Mouse (Mus musculus): ENCODE results near the gene Scmh1. TPM values are rescaled to one million over a fixed set of nuclear protein-coding genes. Genes with fewer than 3 reads are reported as not detected.

Scmh1 gene
- polyA plus RNA-seq, 1 experiment from 2014 or later, result 36.8 TPM

- Histone ChIP-seq H3K27me3 (ENCODE audit: low read depth, poor library complexity, severe bottlenecking) (peaks cover 7% of the 10 kb centered on the region), H3K4me1 (peaks cover 37% of the 10 kb centered on the region), H3K4me3 (peak overlapping the region; percentile 83), H3K27ac (replicated peaks) (peak overlapping the region; percentile 99), H3K9me3 (replicated peaks) (no peaks in the 10 kb centered on the region), H3K36me3 (peaks cover 16% of the 10 kb centered on the region)
- no peak for DNase-seq (ENCODE audit: low spot score)
- 82% methylated on average over 3 of the region's 3 CpGs for WGBS
These were observed 166.0 kb downstream of the Scmh1 start for GRCm38 (mm10) chr4:120571070-120571464.

GRCm38 (mm10) chr4:120571691-120572090 is 166.6 kb downstream of the Scmh1 start:
- WGBS, result 85% methylated on average over 3 of the region's 3 CpGs
- Histone ChIP-seq H3K9me3 (replicated peaks) (no peaks in the 10 kb centered on the region), H3K27me3 (ENCODE audit: low read depth, poor library complexity, severe bottlenecking) (peaks cover 7% of the 10 kb centered on the region), H3K4me3 (no peak overlapping the region), H3K36me3 (peaks cover 10% of the 10 kb centered on the region), H3K27ac (replicated peaks) (no peak overlapping the region), H3K4me1 (peaks cover 37% of the 10 kb centered on the region)
- no peak for DNase-seq (ENCODE audit: low spot score)

Other genes starting within 250 kb of the Scmh1 start
- gene Edn2, start 244.1 kb upstream of the Scmh1 start, polyA plus RNA-seq (2016; fragmentation: Nextera tagmentation; extraction: Ambion mirVana), result not detected in 2 replicates
- 0.07 TPM in 2 replicates for gene Foxo6, start 117.9 kb upstream of the Scmh1 start, polyA plus RNA-seq (2016; fragmentation: Nextera tagmentation; extraction: Ambion mirVana)
- 0.10 TPM in 1 of 2 replicates, not detected in the other for gene Slfnl1, start 127.0 kb downstream of the Scmh1 start, polyA plus RNA-seq (2016; fragmentation: Nextera tagmentation; extraction: Ambion mirVana)
- gene Ctps, start 165.0 kb downstream of the Scmh1 start, polyA plus RNA-seq (2016; fragmentation: Nextera tagmentation; extraction: Ambion mirVana), result 131 and 142 TPM in 2 replicates
- gene Gm8439, start 183.5 kb downstream of the Scmh1 start, polyA plus RNA-seq (2016; fragmentation: Nextera tagmentation; extraction: Ambion mirVana), result not detected in 2 replicates